Mouse (Mus musculus) myocyte (in vitro differentiated cells): ENCODE measurements around the gene Grik5.

Source experiments
- MAX ChIP-seq: IDR thresholded peaks from one replicate; pipeline ENCODE4 v1.6.1; 2011; ENCODE audit warnings: low read depth, mild to moderate bottlenecking, control low read depth
- MYOG ChIP-seq, 3 experiments: IDR thresholded peaks; one replicate each; pipeline ENCODE4 v1.6.1; 2011; ENCODE audit warnings: control low read depth in 2 of 3, low read depth in 2 of 3, mild to moderate bottlenecking in 2 of 3; ENCODE audit not compliant: insufficient read length in 2 of 3, control insufficient read depth in 1 of 3, insufficient read depth in 1 of 3
- POLR2A ChIP-seq: IDR thresholded peaks from one replicate; pipeline ENCODE4 v1.6.1; 2011; ENCODE audit warnings: low read depth, mild to moderate bottlenecking, control low read depth, moderate library complexity; ENCODE audit not compliant: insufficient read length
- SRF ChIP-seq: IDR thresholded peaks from one replicate; pipeline ENCODE4 v1.6.1; 2011; ENCODE audit warnings: low read depth; ENCODE audit not compliant: control insufficient read depth, insufficient read length

GRCm38 (mm10) chr7:24987941-24988340 lies 84.2 kb downstream of the Grik5 start:
- TF ChIP-seq POLR2A: no peak
- no peak for TF ChIP-seq MYOG (IDR thresholded peaks at IDR 0.05; ENCODE audit: control insufficient read depth in 1 of 3, insufficient read depth in 1 of 3, insufficient read length in 2 of 3, low read depth in 2 of 3)
- TF ChIP-seq SRF: no peak
- TF ChIP-seq MAX: no peak
